Mouse (Mus musculus) thymus, postnatal 25 days (tissue): Measurements from ENCODE around the gene Dicer1.

Source experiments
- DNase-seq: peaks from one replicate; pipeline ENCODE4 v3.0.0; 2022

The Dicer1 gene

DNA sequence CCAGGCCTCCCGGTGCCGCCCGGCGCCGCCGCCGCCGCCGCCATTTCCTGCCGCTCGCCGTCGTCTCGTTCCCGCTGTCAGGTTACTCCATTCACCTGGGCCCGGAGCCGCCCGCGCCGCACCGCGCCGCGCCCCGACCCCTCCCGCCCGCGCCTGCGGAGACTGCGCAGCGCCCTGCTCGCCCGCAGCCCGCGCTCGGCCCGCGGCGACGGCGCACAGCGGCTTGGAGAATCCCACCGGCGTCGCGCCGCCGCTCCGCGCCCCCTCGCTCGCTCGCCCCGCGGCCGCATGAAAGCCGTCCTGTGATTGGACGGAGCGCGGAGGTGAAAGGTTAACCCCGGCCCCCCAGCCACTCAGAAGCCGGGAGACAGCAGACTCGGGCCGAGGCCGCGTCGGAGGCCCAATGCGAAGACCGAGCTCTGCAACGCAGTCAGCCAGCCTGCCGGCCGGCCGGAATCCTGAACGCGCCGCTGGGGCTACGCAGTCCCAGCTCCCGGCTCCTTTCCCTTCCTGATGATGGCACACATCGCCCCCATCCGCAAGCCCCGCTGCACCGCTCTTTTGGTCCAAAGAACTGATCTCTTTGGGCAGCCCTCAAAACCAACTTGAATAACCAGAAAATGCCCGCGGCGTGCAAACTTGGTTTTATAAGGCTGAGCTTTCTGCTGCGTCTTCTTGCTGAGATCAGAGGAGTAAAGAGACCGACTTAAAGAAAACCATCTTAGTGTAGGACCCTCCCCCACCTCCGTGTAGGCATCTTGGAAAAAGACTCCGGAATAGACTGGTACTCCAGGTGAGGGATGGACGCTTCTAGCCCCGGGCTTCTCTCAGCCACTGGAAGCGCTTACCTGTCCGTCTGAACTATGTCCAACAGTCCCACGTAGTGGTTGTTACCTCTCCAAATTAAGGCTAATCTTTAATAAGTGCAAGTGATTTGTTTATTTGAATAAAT is at the start of gene Dicer1:
TSS of gene Dicer1 (minus strand) at position 139 of the 952 bp plus-strand sequence.
- DNase-seq, result peak; percentile 99

DNA sequence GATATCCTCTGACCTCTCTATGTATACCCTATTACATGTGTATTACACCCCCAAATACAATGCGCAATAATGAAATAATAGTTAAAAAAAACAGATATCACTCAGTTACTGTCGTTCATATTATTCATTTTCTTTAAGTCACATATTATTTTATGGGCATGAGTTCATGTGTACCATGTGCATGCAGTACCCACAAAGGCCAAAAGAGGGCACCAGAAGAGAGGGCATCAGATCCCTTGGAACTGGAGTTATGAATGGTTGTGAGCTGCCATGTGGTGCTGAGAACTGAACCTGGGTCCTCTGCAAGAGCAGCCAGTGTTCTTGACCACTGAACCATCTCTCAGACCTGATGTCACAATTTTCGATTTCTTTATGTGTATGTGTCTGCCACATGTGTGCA is 47.6 kb upstream of the Dicer1 start:
- peak; percentile 6 for DNase-seq

- DNase-seq, result no peak
Measured at GRCm38 (mm10) chr12:104797905-104798304, 46.2 kb upstream of the Dicer1 start.

- DNase-seq, result no peak
Measured at GRCm38 (mm10) chr12:104796635-104797378, 45.1 kb upstream of the Dicer1 start.

DNA sequence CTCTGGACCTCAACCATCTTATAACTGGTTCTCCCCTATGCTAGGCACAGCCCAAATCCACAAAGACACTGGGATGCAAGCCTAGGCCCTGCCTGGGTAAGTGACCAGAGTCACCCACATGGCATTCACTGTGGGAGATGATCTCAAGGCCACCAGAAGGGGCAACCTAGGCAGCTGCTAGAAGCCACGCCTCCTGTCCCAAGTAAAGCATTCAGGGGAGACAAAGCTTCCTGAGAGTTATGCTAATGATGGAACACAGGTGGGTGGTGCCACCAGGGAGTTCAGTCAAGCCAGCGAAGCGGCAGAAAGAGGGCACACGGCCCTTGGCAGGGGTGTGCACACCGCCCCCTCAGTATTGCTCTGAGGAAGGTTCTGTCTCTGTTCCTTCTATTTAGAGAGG is 43.2 kb upstream of the Dicer1 start:
- DNase-seq, result no peak

DNA sequence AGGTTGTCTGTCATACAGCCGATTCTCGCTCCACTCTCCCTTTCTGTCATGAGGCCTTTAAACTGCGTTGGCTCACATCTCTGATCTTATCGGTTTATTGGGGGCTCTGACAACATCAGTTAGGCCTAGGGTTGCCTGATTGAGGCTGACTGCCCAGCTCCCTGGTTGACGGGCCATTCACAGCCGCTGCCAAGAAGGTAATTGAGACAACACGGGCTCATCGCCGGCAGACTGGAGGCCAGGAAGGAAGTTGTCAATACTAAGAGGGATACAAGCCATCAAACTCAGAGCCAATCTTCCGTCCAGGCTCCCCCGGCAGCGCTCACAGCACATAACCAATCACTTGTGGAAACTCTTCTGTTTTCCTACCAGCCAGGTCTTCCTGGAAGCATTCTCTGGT is 41.7 kb upstream of the Dicer1 start:
- DNase-seq, result no peak

- no peak for DNase-seq
Measured at GRCm38 (mm10) chr12:104777603-104778002, 25.9 kb upstream of the Dicer1 start.

DNA sequence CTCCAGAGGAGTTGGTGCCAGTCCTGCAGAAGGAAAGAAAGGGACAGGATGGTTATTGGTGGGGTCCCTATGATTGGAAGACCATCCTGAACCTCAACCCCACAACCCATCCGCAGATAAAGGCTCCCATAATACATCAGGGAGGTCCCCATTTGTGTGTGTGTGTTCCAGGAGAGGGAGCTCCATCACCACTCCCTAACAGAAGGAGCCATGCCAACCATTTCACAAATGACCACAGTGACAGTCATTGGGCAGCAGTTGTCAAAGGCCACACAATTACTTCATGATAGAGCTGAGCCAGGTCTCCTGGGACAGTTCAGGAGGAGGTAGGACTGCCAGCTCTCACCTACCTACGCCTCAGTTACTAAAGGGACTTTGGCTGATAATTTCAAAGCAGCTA is 20.2 kb upstream of the Dicer1 start:
- DNase-seq, result no peak

DNA sequence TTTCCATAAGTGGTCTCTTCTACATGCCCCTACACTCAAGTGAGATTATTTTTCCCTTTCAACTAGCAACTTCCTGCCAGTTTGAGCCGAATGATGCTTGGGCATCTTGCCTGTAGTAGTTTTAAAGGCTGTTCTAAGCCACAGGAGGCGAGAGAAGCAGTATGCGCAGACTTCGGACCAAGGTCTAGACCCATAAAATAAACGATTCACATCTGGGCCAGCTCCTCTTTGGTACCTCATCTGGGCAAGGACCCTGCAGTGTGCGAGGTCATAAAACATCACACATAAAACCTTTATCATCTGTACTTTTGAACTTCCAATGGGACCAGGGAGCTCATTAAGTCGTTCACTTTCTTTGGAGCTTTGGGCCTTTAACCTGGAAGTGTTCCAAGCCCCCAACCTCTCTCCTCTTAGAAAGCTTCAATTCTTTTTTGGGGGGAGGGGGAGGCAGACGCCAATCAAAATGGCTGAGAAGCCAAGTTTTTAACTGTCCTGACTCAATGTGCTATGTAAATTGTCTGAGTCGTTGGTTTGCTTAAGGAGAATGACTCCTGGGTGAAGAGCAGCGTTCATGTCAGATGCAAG is 17.5 kb upstream of the Dicer1 start:
- no peak for DNase-seq

- DNase-seq, result peak; percentile 15
Measured at GRCm38 (mm10) chr12:104767183-104767582, 15.4 kb upstream of the Dicer1 start.

DNA sequence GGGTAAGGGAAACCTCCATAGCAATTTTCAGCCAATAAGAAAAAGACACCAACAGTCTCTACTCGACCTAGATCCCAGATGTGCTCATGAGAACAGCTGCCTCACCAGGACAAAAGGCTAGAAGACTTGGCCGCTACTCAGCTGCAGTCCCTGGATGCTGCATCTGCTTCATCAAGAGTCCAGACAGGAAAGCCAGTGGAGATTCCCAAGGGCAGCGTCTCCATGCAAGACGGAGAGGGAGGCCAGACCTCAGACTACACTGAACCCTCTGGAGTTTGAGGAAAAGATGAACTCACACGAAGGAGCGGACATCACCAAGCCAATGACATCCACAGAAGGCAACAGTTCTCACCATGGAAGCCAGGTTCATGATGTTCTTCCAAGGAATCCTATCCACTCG is 14.0 kb upstream of the Dicer1 start:
- no peak for DNase-seq

- DNase-seq, result no peak
Measured at GRCm38 (mm10) chr12:104765116-104765515, 13.4 kb upstream of the Dicer1 start.

DNA sequence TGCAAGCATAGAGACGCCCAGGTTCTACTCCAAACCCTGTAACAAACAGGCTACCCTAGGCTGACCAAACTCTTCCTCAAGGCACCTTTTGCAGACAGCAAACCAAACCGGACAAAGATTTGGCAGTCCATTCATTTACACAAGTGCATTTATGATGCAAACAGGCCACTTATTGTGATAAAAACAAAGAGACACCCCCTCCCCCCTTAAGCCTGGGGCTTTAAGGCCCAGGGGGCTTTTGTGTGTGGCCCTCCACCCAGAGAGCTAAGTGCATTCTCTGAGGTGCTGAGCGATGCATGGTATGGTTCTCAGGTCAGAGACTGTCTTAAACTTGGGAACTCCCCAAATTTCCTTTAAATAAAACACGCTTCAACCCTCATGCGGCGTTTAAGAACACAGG is 12.2 kb upstream of the Dicer1 start:
- DNase-seq, result no peak

DNA sequence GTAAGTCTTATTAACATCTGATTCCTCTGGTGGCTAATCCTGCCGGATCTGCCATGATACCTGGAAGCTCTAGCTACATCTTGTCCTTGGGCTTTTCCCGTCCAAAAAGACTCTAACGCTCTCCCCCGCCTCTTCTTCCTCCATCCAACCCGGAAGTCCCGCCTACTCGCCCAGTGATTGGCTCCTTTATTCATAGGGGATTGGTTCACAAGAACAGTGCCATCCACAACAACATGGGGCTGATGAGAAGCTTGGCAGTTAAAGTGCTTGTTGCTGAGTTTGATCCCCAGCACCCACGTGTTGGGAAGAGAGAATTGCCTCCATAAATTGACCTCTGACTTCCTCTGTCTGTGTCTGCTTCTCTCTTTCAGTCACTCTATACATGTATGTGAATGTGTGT is 9.7 kb upstream of the Dicer1 start:
- no peak for DNase-seq

- no peak for DNase-seq
Measured at GRCm38 (mm10) chr12:104758066-104758465, 6.3 kb upstream of the Dicer1 start.

GRCm38 (mm10) chr12:104753686-104754085 is 1.9 kb upstream of the Dicer1 start:
- no peak for DNase-seq

- no peak for DNase-seq
Measured at GRCm38 (mm10) chr12:104751331-104751813, 380 bp downstream of the Dicer1 start.

GRCm38 (mm10) chr12:104748946-104749345 is 2.8 kb downstream of the Dicer1 start:
- DNase-seq, result no peak

DNA sequence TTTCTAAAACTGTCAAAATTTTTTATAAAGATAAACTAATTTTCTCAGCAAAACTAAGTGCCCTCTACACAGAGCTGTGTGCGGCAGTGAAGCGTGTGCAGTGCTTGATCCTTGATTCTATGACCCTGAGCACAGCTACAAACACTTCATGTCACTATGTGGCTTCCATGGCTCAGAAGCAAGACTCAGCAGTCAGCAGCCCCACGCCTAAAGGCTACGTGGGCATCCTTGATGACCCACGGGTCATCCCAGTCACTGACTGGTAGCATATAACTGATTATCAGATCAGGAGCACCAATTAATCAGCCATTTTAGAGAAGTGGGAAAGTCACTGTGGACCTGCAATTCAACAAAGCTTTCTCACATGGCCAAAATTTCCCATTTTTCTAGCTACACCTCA is 4.5 kb downstream of the Dicer1 start:
- no peak for DNase-seq

GRCm38 (mm10) chr12:104746601-104747000 is 5.2 kb downstream of the Dicer1 start:
- no peak for DNase-seq

- no peak for DNase-seq
Measured at GRCm38 (mm10) chr12:104743687-104744086, 8.1 kb downstream of the Dicer1 start.

- DNase-seq, result no peak
Measured at GRCm38 (mm10) chr12:104742247-104742646, 9.5 kb downstream of the Dicer1 start.
